Mouse (Mus musculus) MEL (cell line): ENCODE results near the gene Tekt1. TPM values are rescaled to one million over a fixed set of nuclear protein-coding genes. Genes with fewer than 3 reads are reported as not detected.
A peak's percentile ranks its signal among the peaks of the same experiment; 100 is the strongest.

ENCODE experiments used
- DNase-seq: peaks from one replicate; pipeline ENCODE4 v3.0.0; 2011; ENCODE audit warnings: low read depth, low spot score
- H3K27ac ChIP-seq: 2 replicates; pipeline ENCODE4 v1.5.1; 2012; ENCODE audit warnings: low read depth, mild to moderate bottlenecking, control low read depth, low read length, moderate library complexity; ENCODE audit not compliant: control insufficient read depth
- H3K27me3 ChIP-seq, 2 experiments: fragments of 150-350 bp in 1 of 2; sonication (generic) in 1 of 2; 2 replicates each; pipeline ENCODE4 v1.6.1; 2012; ENCODE audit warnings: low read length in 2 of 2, mild to moderate bottlenecking in 2 of 2, improper control_type of control experiment in 1 of 2, moderate library complexity in 1 of 2; ENCODE audit not compliant: insufficient read depth in 2 of 2, control insufficient read depth in 1 of 2
- H3K36me3 ChIP-seq, 2 experiments: 2 replicates each; pipeline ENCODE4 v1.6.1; 2012 to 2014; ENCODE audit warnings: low read length in 2 of 2, improper control_type of control experiment in 1 of 2, inconsistent platforms in 1 of 2, mild to moderate bottlenecking in 1 of 2; ENCODE audit not compliant: insufficient read depth in 2 of 2, control insufficient read depth in 1 of 2
- H3K4me1 ChIP-seq, 2 experiments: fragments of 150-350 bp in 1 of 2; sonication (generic) in 1 of 2; 2 replicates each; pipeline ENCODE4 v1.6.1; 2012; ENCODE audit warnings: low read length in 2 of 2, improper control_type of control experiment in 1 of 2, mild to moderate bottlenecking in 1 of 2; ENCODE audit not compliant: insufficient read depth in 2 of 2, control insufficient read depth in 1 of 2
- H3K4me3 ChIP-seq, 2 experiments: fragments of 150-350 bp in 1 of 2; sonication (generic) in 1 of 2; 2 replicates each; pipeline ENCODE4 v1.5.1; 2012; ENCODE audit warnings: low read depth in 2 of 2, low read length in 2 of 2, mild to moderate bottlenecking in 2 of 2, moderate library complexity in 2 of 2, control low read depth in 1 of 2, improper control_type of control experiment in 1 of 2; ENCODE audit not compliant: control insufficient read depth in 1 of 2, insufficient read depth in 1 of 2
- H3K79me2 ChIP-seq: 2 replicates; pipeline ENCODE4 v1.6.1; 2012; ENCODE audit warnings: mild to moderate bottlenecking, low read length, moderate library complexity; ENCODE audit not compliant: control insufficient read depth, poor library complexity, insufficient read depth
- H3K9ac ChIP-seq: 2 replicates; pipeline ENCODE4 v1.6.1; 2012; ENCODE audit warnings: low read depth, mild to moderate bottlenecking, control low read depth, low read length, moderate library complexity; ENCODE audit not compliant: control insufficient read depth, poor library complexity, severe bottlenecking
- H3K9me3 ChIP-seq: fragments of 150-350 bp; sonication (generic); replicated peaks from 2 replicates; pipeline ENCODE4 v1.6.1; 2012; ENCODE audit warnings: mild to moderate bottlenecking, low read length, improper control_type of control experiment, moderate library complexity; ENCODE audit not compliant: insufficient read depth
- BHLHE40 ChIP-seq: IDR thresholded peaks from 2 replicates; pipeline ENCODE4 v1.6.1; 2012; ENCODE audit warnings: low read depth, mild to moderate bottlenecking, inconsistent platforms, low read length, improper control_type of control experiment, borderline replicate concordance
- EP300 ChIP-seq, 2 experiments: IDR thresholded peaks; 2 replicates each; pipeline ENCODE4 v1.6.1; 2011; ENCODE audit warnings: improper control_type of control experiment in 2 of 2, low read length in 2 of 2, low read depth in 1 of 2, mild to moderate bottlenecking in 1 of 2
- ETS1 ChIP-seq: IDR thresholded peaks from 2 replicates; pipeline ENCODE4 v1.6.1; 2012; ENCODE audit warnings: low read depth, mild to moderate bottlenecking, inconsistent platforms, low read length, improper control_type of control experiment, moderate library complexity
- GATA1 ChIP-seq: IDR thresholded peaks from 2 replicates; pipeline ENCODE4 v1.6.1; 2011; ENCODE audit warnings: low read depth, low read length, improper control_type of control experiment
- JUND ChIP-seq: IDR thresholded peaks from 2 replicates; pipeline ENCODE4 v1.6.1; 2011; ENCODE audit warnings: low read depth, mild to moderate bottlenecking, improper control_type of control experiment, low read length
- MAZ ChIP-seq: IDR thresholded peaks from 2 replicates; pipeline ENCODE4 v1.6.1; 2012; ENCODE audit warnings: low read depth, mild to moderate bottlenecking, inconsistent platforms, low read length, improper control_type of control experiment
- MXI1 ChIP-seq: IDR thresholded peaks from 2 replicates; pipeline ENCODE4 v1.6.1; 2011; ENCODE audit warnings: mild to moderate bottlenecking, low read depth, low read length, improper control_type of control experiment
- MYB ChIP-seq: IDR thresholded peaks from 2 replicates; pipeline ENCODE4 v1.6.1; 2011; ENCODE audit warnings: mild to moderate bottlenecking, low read depth, low read length, improper control_type of control experiment
- MYC ChIP-seq: IDR thresholded peaks from 2 replicates; pipeline ENCODE4 v1.6.1; 2011; ENCODE audit warnings: low read depth, mild to moderate bottlenecking, low read length, improper control_type of control experiment, moderate library complexity
- NELFE ChIP-seq: IDR thresholded peaks from 2 replicates; pipeline ENCODE4 v1.6.1; 2011; ENCODE audit warnings: low read depth, low read length, improper control_type of control experiment
- POLR2AphosphoS2 ChIP-seq: IDR thresholded peaks from 2 replicates; pipeline ENCODE4 v1.6.1; 2011; ENCODE audit warnings: low read length, improper control_type of control experiment
- RAD21 ChIP-seq: IDR thresholded peaks from 2 replicates; pipeline ENCODE4 v1.6.1; 2011; ENCODE audit warnings: mild to moderate bottlenecking, low read depth, low read length, improper control_type of control experiment
- RCOR1 ChIP-seq: IDR thresholded peaks from 2 replicates; pipeline ENCODE4 v1.6.1; 2012; ENCODE audit warnings: low read depth, mild to moderate bottlenecking, inconsistent platforms, low read length, improper control_type of control experiment
- TBP ChIP-seq: IDR thresholded peaks from 2 replicates; pipeline ENCODE4 v1.8.0; 2011; ENCODE audit warnings: low read depth, low read length, improper control_type of control experiment
- TCF12 ChIP-seq: IDR thresholded peaks from 2 replicates; pipeline ENCODE4 v1.6.1; 2014; ENCODE audit warnings: low read depth, mild to moderate bottlenecking, inconsistent platforms, low read length, improper control_type of control experiment, moderate library complexity
- UBTF ChIP-seq: IDR thresholded peaks from 2 replicates; pipeline ENCODE4 v1.6.1; 2012; ENCODE audit warnings: low read depth, mild to moderate bottlenecking, inconsistent platforms, low read length, improper control_type of control experiment, moderate library complexity, borderline replicate concordance; ENCODE audit not compliant: insufficient read depth
- USF1 ChIP-seq: IDR thresholded peaks from 2 replicates; pipeline ENCODE4 v1.6.1; 2014; ENCODE audit warnings: low read depth, mild to moderate bottlenecking, inconsistent platforms, low read length, improper control_type of control experiment, moderate library complexity
- ZC3H11A ChIP-seq: IDR thresholded peaks from 2 replicates; pipeline ENCODE4 v1.6.1; 2012; ENCODE audit warnings: low read depth, mild to moderate bottlenecking, inconsistent platforms, low read length, improper control_type of control experiment
- ZMIZ1 ChIP-seq: IDR thresholded peaks from 2 replicates; pipeline ENCODE4 v1.6.1; 2012; ENCODE audit warnings: low read depth, mild to moderate bottlenecking, inconsistent platforms, low read length, improper control_type of control experiment, moderate library complexity
- polyA plus RNA-seq, 2 experiments: library from polyadenylated mRNA; stranded (reverse) in 1 of 2; unstranded in 1 of 2; fragments of >175 nt in 1 of 2; fragments of >200 nt in 1 of 2; gene quantifications; 2 replicates each; pipeline versions ENCODE4 v1.2.1 to v1.2.4; 2012; ENCODE audit warnings: low replicate concordance in 2 of 2, low read depth in 1 of 2; ENCODE audit not compliant: insufficient read length in 2 of 2, insufficient read depth in 1 of 2, missing spikeins in 1 of 2
- total RNA-seq: library from RNA; depleted of rRNA; stranded (reverse); fragments of 300-350 nt; gene quantifications from 2 replicates; pipeline ENCODE4 v1.2.3, GENCODE M21; 2012

Tekt1 gene
- total and polyA plus RNA-seq, 3 experiments = not detected

- no peaks in the 10 kb centered on the region for H3K27me3 ChIP-seq
These were observed 45.3 kb upstream of the Tekt1 start for GRCm38 (mm10) chr11:72407574-72407973.

GRCm38 (mm10) chr11:72407081-72407480, 44.8 kb upstream of the Tekt1 start:
- DNase-seq = no peak
- H3K79me2 ChIP-seq = no peaks in the 10 kb centered on the region
- H3K9ac ChIP-seq = peak overlapping the region; percentile 20
- no peak overlapping the region; a peak in 1 of 4 replicates for H3K4me3 ChIP-seq
- H3K9me3 ChIP-seq = no peaks in the 10 kb centered on the region
- H3K27me3 ChIP-seq = no peaks in the 10 kb centered on the region
- H3K27ac ChIP-seq = no peak overlapping the region
- peaks cover 0 to 12% of the 10 kb centered on the region in 2 experiments; a peak in 2 of 4 replicates for H3K36me3 ChIP-seq
- TF ChIP-seq POLR2AphosphoS2 = no peak
- TF ChIP-seq MYB = no peak
- no peak for TF ChIP-seq NELFE
- TF ChIP-seq JUND = no peak
- TF ChIP-seq RAD21 = no peak
- peaks cover 6 to 18% of the 10 kb centered on the region in 2 experiments; a peak in 3 of 4 replicates for H3K4me1 ChIP-seq

More at GRCm38 (mm10) chr11:72407574-72407973, 45.3 kb upstream of the Tekt1 start:
- Histone ChIP-seq H3K4me3 (no peak overlapping the region; a peak in 1 of 4 replicates), H3K36me3 (peaks cover 0 to 12% of the 10 kb centered on the region in 2 experiments; a peak in 2 of 4 replicates), H3K9ac (peak overlapping the region; percentile 20), H3K27ac (no peak overlapping the region), H3K4me1 (peaks cover 6 to 18% of the 10 kb centered on the region in 2 experiments; a peak in 3 of 4 replicates), H3K79me2 (no peaks in the 10 kb centered on the region), H3K9me3 (no peaks in the 10 kb centered on the region)
- TF ChIP-seq MXI1 (peak; percentile 29; the same call in 1 of the 2 replicates), TCF12 (peak; percentile 43; the same call in 1 of the 2 replicates), USF1 (no peak), ETS1 (peak; percentile 64), MYC (no peak), RCOR1 (peak; percentile 52; the same call in 1 of the 2 replicates), TBP (peak; percentile 59), BHLHE40 (no peak), RAD21 (no peak), MAZ (no peak), ZMIZ1 (no peak), UBTF (no peak), GATA1 (peak; percentile 95), EP300 (IDR thresholded peaks at IDR 0.05; ENCODE audit: low read depth in 1 of 2, low read length in 2 of 2) (peak; percentile 68), ZC3H11A (no peak)
- peak; percentile 65 for DNase-seq
